Mouse (Mus musculus) kidney, adult 2 months (tissue): ENCODE results near the gene Adssl1. TPM values are rescaled to one million over a fixed set of nuclear protein-coding genes. Genes with fewer than 3 reads are reported as not detected.
A peak's percentile ranks its signal among the peaks of the same experiment; 100 is the strongest.

Experiments
- DNase-seq: peaks from one replicate; pipeline ENCODE4 v3.0.0; 2021
- H3K27ac ChIP-seq: fragments of 200-500 bp; 2 replicates; pipeline ENCODE4 v1.5.1; 2012; ENCODE audit warnings: low read depth, low read length, control low read depth, inconsistent platforms; ENCODE audit not compliant: insufficient read depth
- H3K27me3 ChIP-seq: fragments of 200-500 bp; replicated peaks from 2 replicates; pipeline ENCODE4 v1.6.1; 2012; ENCODE audit warnings: mild to moderate bottlenecking, moderate library complexity, low read length, inconsistent platforms; ENCODE audit not compliant: control insufficient read depth, insufficient read depth
- H3K36me3 ChIP-seq: fragments of 200-500 bp; 2 replicates; pipeline ENCODE4 v1.6.1; 2012; ENCODE audit warnings: mild to moderate bottlenecking, moderate library complexity, low read length, inconsistent platforms; ENCODE audit not compliant: control insufficient read depth, insufficient read depth
- H3K4me1 ChIP-seq: fragments of 200-500 bp; 2 replicates; pipeline ENCODE4 v1.6.1; 2011; ENCODE audit warnings: low read length; ENCODE audit not compliant: control insufficient read depth, insufficient read depth
- H3K4me3 ChIP-seq: fragments of 200-500 bp; 2 replicates; pipeline ENCODE4 v1.5.1; 2011; ENCODE audit warnings: mild to moderate bottlenecking, low read depth, low read length, control low read depth; ENCODE audit not compliant: insufficient read depth
- CTCF ChIP-seq: fragments of 200-500 bp; conservative IDR thresholded peaks from 2 replicates; pipeline ENCODE4 v1.5.1; 2011; ENCODE audit warnings: low read depth, mild to moderate bottlenecking, control low read depth, low read length, moderate library complexity, mixed read lengths; ENCODE audit not compliant: insufficient read depth, insufficient read length
- POLR2A ChIP-seq: fragments of 200-500 bp; IDR thresholded peaks from one replicate; pipeline ENCODE4 v1.6.1; 2011; ENCODE audit warnings: low read depth, low read length, control low read depth
- WGBS: fragments of 180-500 bp; shearing (Covaris S2); methylation state at CpG from one replicate; pipeline ENCODE4 v1.1.7; 2018; 5-methylcytosine and 5-hydroxymethylcytosine counted together
- polyA plus RNA-seq: library from polyadenylated mRNA; depleted of rRNA; stranded (reverse); fragments of >200 nt; gene quantifications from 2 replicates; pipeline ENCODE4 v1.2.3, GENCODE M21; 2012

Gene Adssl1
- polyA plus RNA-seq, 1 experiment, result 10.4 TPM

DNA sequence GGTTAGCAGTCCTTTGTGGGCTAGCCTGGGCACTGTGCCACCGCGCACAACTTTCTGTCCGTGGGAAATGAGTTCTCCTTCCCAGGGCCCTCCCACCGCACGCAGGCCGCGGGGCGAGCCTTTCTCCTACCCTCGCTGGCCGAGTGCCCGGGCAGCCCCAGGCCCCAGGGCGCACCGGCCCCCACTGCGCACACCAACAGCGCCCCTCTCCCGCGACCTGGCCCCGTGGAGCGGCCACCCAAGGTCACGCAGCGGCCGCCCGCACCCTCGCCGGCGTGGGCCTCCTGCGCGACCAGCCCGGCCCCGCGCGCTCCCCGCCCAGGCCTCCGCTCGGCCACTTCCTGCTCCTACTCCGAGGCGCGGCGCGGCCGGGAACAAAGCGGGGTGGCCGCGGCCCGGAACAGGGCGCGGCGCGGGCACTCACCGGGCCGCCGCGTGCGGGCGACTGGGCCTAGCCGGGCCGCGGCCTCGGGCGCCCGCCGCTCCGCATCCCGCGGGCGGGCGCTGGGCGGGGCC, 53.8 kb downstream of the Adssl1 start:
- H3K4me1 ChIP-seq, result peaks cover 5% of the 10 kb centered on the region; the same call in 1 of the 2 replicates
- peak; percentile 53 for DNase-seq
- no peak for TF ChIP-seq CTCF
- TF ChIP-seq POLR2A, result no peak
- H3K36me3 ChIP-seq, result no peaks in the 10 kb centered on the region
- H3K27me3 ChIP-seq, result no peaks in the 10 kb centered on the region
- WGBS, result 4% methylated on average over 67 of the region's 68 CpGs
- peak overlapping the region; percentile 76; the same call in 1 of the 2 replicates for H3K27ac ChIP-seq
- H3K4me3 ChIP-seq, result peak overlapping the region; percentile 86

- Histone ChIP-seq H3K27ac (peak within 1 kb of the TSS; percentile 88), H3K27me3 (no peaks in the 10 kb centered on the region), H3K36me3 (no peaks in the 10 kb centered on the region), H3K4me1 (peaks cover 5% of the 10 kb centered on the region; the same call in 1 of the 2 replicates), H3K4me3 (peak within 1 kb of the TSS; percentile 86)
- WGBS, result 14% methylated on average over 70 of the region's 70 CpGs
- DNase-seq, result peak; percentile 68
- TF ChIP-seq POLR2A, result no peak
- TF ChIP-seq CTCF, result no peak
Observed at GRCm38 (mm10) chr12:112674132-112675011, 54.5 kb downstream of the Adssl1 start, which contains the start of gene Akt1. Gene Akt1 (minus strand): TSS chr12:112674884.

DNA sequence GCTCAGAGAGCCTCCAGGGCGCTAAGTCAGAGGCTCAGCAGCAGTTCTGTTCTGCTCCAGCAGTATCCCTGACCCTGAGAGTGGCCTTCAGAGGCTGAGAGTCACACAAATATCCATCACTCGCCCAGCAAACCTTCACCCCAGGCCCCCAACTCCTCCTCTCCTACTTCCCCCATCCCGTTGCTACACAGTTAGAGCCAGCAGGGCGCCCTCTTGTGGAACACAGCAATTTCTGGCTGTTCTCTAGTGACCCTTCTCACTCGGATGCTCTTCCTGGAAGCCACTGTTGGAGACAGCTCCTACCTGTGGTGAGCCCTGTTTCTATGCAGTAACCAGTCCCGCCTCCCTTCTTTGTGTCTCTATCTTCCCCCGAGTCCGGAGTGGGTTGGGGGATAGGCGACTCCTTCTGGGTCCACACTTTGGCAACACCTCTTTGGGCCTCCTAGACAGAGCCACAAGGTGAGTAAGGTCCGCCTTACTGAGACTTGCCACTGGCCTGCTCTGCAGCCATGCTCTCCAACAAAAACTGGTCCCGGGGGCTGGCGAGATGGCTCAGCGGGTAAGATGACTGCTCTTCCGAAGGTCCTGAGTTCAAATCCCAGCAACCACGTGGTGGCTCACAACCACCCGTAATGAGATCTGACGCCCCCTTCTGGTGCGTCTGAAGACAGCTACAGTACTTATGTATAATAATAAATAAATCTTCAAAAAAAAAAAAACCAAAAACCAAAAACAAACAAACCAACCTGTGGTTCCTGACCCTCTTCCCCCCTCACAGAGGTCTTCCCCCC, 55.6 kb downstream of the Adssl1 start:
- TF ChIP-seq POLR2A (no peak), CTCF (peak; percentile 82)
- Histone ChIP-seq H3K27me3 (no peaks in the 10 kb centered on the region), H3K36me3 (no peaks in the 10 kb centered on the region), H3K4me3 (no peak overlapping the region), H3K4me1 (peaks cover 5% of the 10 kb centered on the region; the same call in 1 of the 2 replicates), H3K27ac (no peak overlapping the region)
- WGBS, result 16% methylated on average over 18 of the region's 18 CpGs
- DNase-seq, result peak; percentile 90

DNA sequence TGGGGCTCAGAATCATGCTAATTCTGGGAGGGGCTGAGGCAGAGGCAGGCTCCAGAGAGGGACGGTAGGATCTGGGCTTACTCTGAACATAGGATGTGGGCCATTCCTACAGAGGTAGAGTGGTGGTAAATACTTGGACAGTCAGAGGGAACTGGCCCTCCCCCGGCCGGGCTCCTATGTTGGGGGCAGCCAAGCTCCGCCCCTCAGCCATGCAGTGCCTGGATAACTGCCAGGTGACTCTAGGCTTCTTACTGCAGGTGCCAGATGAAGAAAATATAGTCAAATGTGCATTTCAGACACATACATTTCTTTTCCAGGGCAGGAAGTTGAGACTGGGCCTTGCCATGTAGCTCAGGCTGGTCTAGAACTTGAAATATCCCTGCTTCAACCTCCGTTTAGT, 57.2 kb downstream of the Adssl1 start:
- no peak for DNase-seq
- TF ChIP-seq CTCF, result no peak
- TF ChIP-seq POLR2A, result no peak
- Histone ChIP-seq H3K4me1 (peaks cover 3% of the 10 kb centered on the region; the same call in 1 of the 2 replicates), H3K36me3 (no peaks in the 10 kb centered on the region), H3K27ac (no peak overlapping the region), H3K4me3 (no peak overlapping the region), H3K27me3 (no peaks in the 10 kb centered on the region)
- WGBS, result 59% methylated on average over 5 of the region's 5 CpGs

- 40% methylated on average over 19 of the region's 19 CpGs for WGBS
- no peak for TF ChIP-seq POLR2A
- 0 out of 2 replicates have a peak, but pooled peaks have one; percentile 18 for TF ChIP-seq CTCF
- peak overlapping the region; percentile 28; the same call in 1 of the 2 replicates for H3K27ac ChIP-seq
Observed at GRCm38 (mm10) chr12:112677943-112678554, 58.2 kb downstream of the Adssl1 start.

DNA sequence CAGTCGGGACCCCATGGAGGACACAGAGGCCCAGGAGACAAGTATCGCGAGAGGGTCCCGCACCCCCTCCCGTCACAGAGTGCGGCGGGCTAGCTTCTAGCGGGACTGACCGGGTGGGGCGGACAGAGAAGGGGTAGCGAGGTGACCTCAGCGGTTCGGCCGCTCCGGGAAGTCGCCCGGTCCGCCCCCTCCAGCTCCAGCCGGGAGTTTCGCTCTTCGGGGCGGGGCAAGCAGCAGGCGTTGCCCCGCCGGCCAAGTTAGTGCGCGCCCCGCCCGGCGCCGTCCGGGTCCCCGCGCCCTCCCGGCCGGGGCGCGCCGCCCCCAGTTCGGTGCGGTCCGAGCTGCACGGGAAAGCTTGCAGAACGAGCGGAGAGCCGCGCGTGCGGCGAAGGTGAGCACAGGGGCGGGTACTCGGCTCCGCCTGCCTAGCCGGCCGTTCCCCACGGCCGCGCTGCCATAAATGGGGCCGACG, 58.7 kb downstream of the Adssl1 start, which contains the start of gene Zbtb42:
TSS of gene Zbtb42 (plus strand) at position 274 of the 472 bp plus-strand sequence.
- Histone ChIP-seq H3K36me3 (no peaks in the 10 kb centered on the region), H3K27ac (peak within 1 kb of the TSS; percentile 36; the same call in 1 of the 2 replicates), H3K4me3 (peak within 1 kb of the TSS; percentile 80), H3K4me1 (no peaks in the 10 kb centered on the region), H3K27me3 (no peaks in the 10 kb centered on the region)
- WGBS, result 1% methylated on average over 57 of the region's 60 CpGs
- TF ChIP-seq CTCF, result no peak
- no peak for TF ChIP-seq POLR2A
- DNase-seq, result peak; percentile 77

More at GRCm38 (mm10) chr12:112677943-112678554, 58.2 kb downstream of the Adssl1 start:
- H3K4me3 ChIP-seq, result peak overlapping the region; percentile 80
- H3K36me3 ChIP-seq, result no peaks in the 10 kb centered on the region
- no peak for DNase-seq
- H3K27me3 ChIP-seq, result no peaks in the 10 kb centered on the region
- H3K4me1 ChIP-seq, result peaks cover under 1% of the 10 kb centered on the region; the same call in 1 of the 2 replicates
